Mouse (Mus musculus) thymus, postnatal 25 days (tissue): ENCODE data around the gene Nfat5.
A peak's percentile ranks its signal among the peaks of the same experiment; 100 is the strongest.

Source experiments
- DNase-seq: peaks from one replicate; pipeline ENCODE4 v3.0.0; 2022

Nfat5 gene

GRCm38 (mm10) chr8:107293641-107294628 lies 665 bp downstream of the Nfat5 start:
- no peak for DNase-seq

GRCm38 (mm10) chr8:107295450-107295849 lies 2.2 kb downstream of the Nfat5 start:
- no peak for DNase-seq

GRCm38 (mm10) chr8:107311876-107312275 lies 18.6 kb downstream of the Nfat5 start:
- no peak for DNase-seq

- DNase-seq, result peak; percentile 85
These were observed 30.9 kb downstream of the Nfat5 start for GRCm38 (mm10) chr8:107324142-107324541.

GRCm38 (mm10) chr8:107329595-107329994 lies 36.3 kb downstream of the Nfat5 start:
- DNase-seq, result no peak

- no peak for DNase-seq
These were observed 43.2 kb downstream of the Nfat5 start for GRCm38 (mm10) chr8:107336480-107336879.

GRCm38 (mm10) chr8:107370311-107370710 lies 77.0 kb downstream of the Nfat5 start:
- DNase-seq, result no peak

GRCm38 (mm10) chr8:107377346-107377745 lies 84.1 kb downstream of the Nfat5 start:
- no peak for DNase-seq

GRCm38 (mm10) chr8:107380734-107381133 lies 87.5 kb downstream of the Nfat5 start:
- DNase-seq, result no peak

GRCm38 (mm10) chr8:107381666-107382065 lies 88.4 kb downstream of the Nfat5 start:
- DNase-seq, result no peak

- DNase-seq, result no peak
These were observed 89.6 kb downstream of the Nfat5 start for GRCm38 (mm10) chr8:107382898-107383297.

- no peak for DNase-seq
These were observed 91.4 kb downstream of the Nfat5 start for GRCm38 (mm10) chr8:107384651-107385050.

- DNase-seq, result no peak
These were observed 91.8 kb downstream of the Nfat5 start for GRCm38 (mm10) chr8:107385063-107385462.

GRCm38 (mm10) chr8:107386171-107386570 lies 92.9 kb downstream of the Nfat5 start:
- DNase-seq, result no peak

- no peak for DNase-seq
These were observed 93.4 kb downstream of the Nfat5 start for GRCm38 (mm10) chr8:107386642-107387041.

GRCm38 (mm10) chr8:107387861-107388260 lies 94.6 kb downstream of the Nfat5 start:
- DNase-seq, result peak; percentile 12

GRCm38 (mm10) chr8:107389557-107389956 lies 96.3 kb downstream of the Nfat5 start:
- DNase-seq, result no peak

- no peak for DNase-seq
These were observed 97.3 kb downstream of the Nfat5 start for GRCm38 (mm10) chr8:107390476-107391135.

- no peak for DNase-seq
These were observed 97.9 kb downstream of the Nfat5 start for GRCm38 (mm10) chr8:107391136-107391516.

- no peak for DNase-seq
These were observed 102.1 kb downstream of the Nfat5 start for GRCm38 (mm10) chr8:107395397-107395796.

- DNase-seq, result no peak
These were observed 102.9 kb downstream of the Nfat5 start for GRCm38 (mm10) chr8:107396106-107396670.

- no peak for DNase-seq
These were observed 104.4 kb downstream of the Nfat5 start for GRCm38 (mm10) chr8:107397665-107398064.

GRCm38 (mm10) chr8:107399495-107399894 lies 106.2 kb downstream of the Nfat5 start:
- no peak for DNase-seq

- no peak for DNase-seq
These were observed 108.6 kb downstream of the Nfat5 start for GRCm38 (mm10) chr8:107401866-107402265.
